ENCODE assay signal across 7 mouse cellular contexts in genomic region chr2:155382332-155382700, GRCm38 (mm10). TPM values are rescaled to one million over a fixed set of nuclear protein-coding genes. Genes with fewer than 3 reads are reported as not detected.
DNase-seq lines count a peak whose midpoint lies in the region; ATAC-seq and TF ChIP-seq lines count a peak whose summit lies in the region.

No protein-coding gene starts in this region.

- no peak for TF ChIP-seq POLR2A in limb, embryonic 14.5 days (IDR thresholded peaks at IDR 0.05; ENCODE audit: borderline replicate concordance, extremely low read depth, insufficient read depth, insufficient read length)

- H3K36me3 ChIP-seq in neural tube, embryonic 11.5 days (ENCODE audit: control insufficient read depth, insufficient read depth, low read length), result no peaks in the 10 kb centered on the region
- H3K36me3 ChIP-seq in forebrain, embryonic 10.5 days (replicated peaks), result peaks cover 24% of the 10 kb centered on the region
- H3K36me3 ChIP-seq in limb, embryonic 14.5 days (ENCODE audit: control insufficient read depth, insufficient read depth, low read length), result 0 out of 2 replicates have a peak, but pooled peaks cover 2% of the 10 kb centered on the region
- no peaks in the 10 kb centered on the region for H3K36me3 ChIP-seq in stomach, embryonic 16.5 days (ENCODE audit: control insufficient read depth, insufficient read depth, low read length)

- H3K4me1 ChIP-seq in neural tube, embryonic 11.5 days (ENCODE audit: control insufficient read depth, insufficient read depth, low read length), result peaks cover 20% of the 10 kb centered on the region
- peaks cover 50% of the 10 kb centered on the region for H3K4me1 ChIP-seq in forebrain, embryonic 10.5 days
- peaks cover 16% of the 10 kb centered on the region for H3K4me1 ChIP-seq in limb, embryonic 14.5 days (ENCODE audit: control insufficient read depth, insufficient read depth, low read length)
- peaks cover 16% of the 10 kb centered on the region; the same call in 1 of the 2 replicates for H3K4me1 ChIP-seq in stomach, embryonic 16.5 days (ENCODE audit: control insufficient read depth, insufficient read depth, low read length)

- no peak for DNase-seq in neural tube, embryonic 11.5 days (ENCODE audit: low spot score)
- DNase-seq in neural tube, embryonic 10.5 days (ENCODE audit: extremely low spot score, low spot score), result no peak
- DNase-seq in forebrain, embryonic 10.5 days (ENCODE audit: extremely low spot score, low spot score), result no peak
- no peak for DNase-seq in limb, embryonic 14.5 days (ENCODE audit: low spot score)
- no peak for DNase-seq in retina, embryonic 14.5 days (ENCODE audit: low spot score)
- DNase-seq in MN1 (ENCODE audit: low spot score), result no peak

- H3K9ac ChIP-seq in neural tube, embryonic 11.5 days (ENCODE audit: low read length), result peak overlapping the region; percentile 96
- peak overlapping the region; percentile 93 for H3K9ac ChIP-seq in limb, embryonic 14.5 days (ENCODE audit: low read depth, low read length, severe bottlenecking)
- peak overlapping the region; percentile 84 for H3K9ac ChIP-seq in stomach, embryonic 16.5 days (ENCODE audit: low read length)

- peak overlapping the region; percentile 80 for H3K4me3 ChIP-seq in neural tube, embryonic 11.5 days (ENCODE audit: low read depth, low read length)
- H3K4me3 ChIP-seq in forebrain, embryonic 10.5 days, result peak overlapping the region; percentile 79
- peak overlapping the region; percentile 96 for H3K4me3 ChIP-seq in limb, embryonic 14.5 days (replicated peaks; ENCODE audit: low read length)
- H3K4me3 ChIP-seq in stomach, embryonic 16.5 days (replicated peaks; ENCODE audit: low read length), result peak overlapping the region; percentile 81

- peak; percentile 28 for ATAC-seq in neural tube, embryonic 11.5 days (ENCODE audit: insufficient read depth, low FRiP score, low TSS enrichment)
- no peak for ATAC-seq in limb, embryonic 14.5 days (ENCODE audit: low FRiP score, low read depth)
- 0 out of 2 replicates have a peak, but pooled peaks have one; percentile 1 for ATAC-seq in stomach, embryonic 16.5 days (ENCODE audit: insufficient read depth, low FRiP score)

- no peaks in the 10 kb centered on the region for H3K9me3 ChIP-seq in neural tube, embryonic 11.5 days (ENCODE audit: control insufficient read depth, low read length)
- H3K9me3 ChIP-seq in forebrain, embryonic 10.5 days, result no peaks in the 10 kb centered on the region
- H3K9me3 ChIP-seq in limb, embryonic 14.5 days (ENCODE audit: control insufficient read depth, low read length), result no peaks in the 10 kb centered on the region
- no peaks in the 10 kb centered on the region for H3K9me3 ChIP-seq in stomach, embryonic 16.5 days (replicated peaks; ENCODE audit: control insufficient read depth, low read length)

- peak overlapping the region; percentile 98 for H3K27ac ChIP-seq in neural tube, embryonic 11.5 days (ENCODE audit: low read depth, low read length)
- peak overlapping the region; percentile 98 for H3K27ac ChIP-seq in forebrain, embryonic 10.5 days
- peak overlapping the region; percentile 98 for H3K27ac ChIP-seq in limb, embryonic 14.5 days (replicated peaks; ENCODE audit: low read depth, low read length)
- H3K27ac ChIP-seq in stomach, embryonic 16.5 days (ENCODE audit: low read length), result peak overlapping the region; percentile 96

- 28% methylated on average over 6 of the region's 6 CpGs for WGBS in neural tube, embryonic 11.5 days
- 30% methylated on average over 6 of the region's 6 CpGs for WGBS in forebrain, embryonic 10.5 days
- WGBS in limb, embryonic 14.5 days, result 22% methylated on average over 6 of the region's 6 CpGs
- 21% methylated on average over 6 of the region's 6 CpGs for WGBS in stomach, embryonic 16.5 days

- H3K27me3 ChIP-seq in neural tube, embryonic 11.5 days (ENCODE audit: control insufficient read depth, insufficient read depth, low read length), result no peaks in the 10 kb centered on the region
- peaks cover 53% of the 10 kb centered on the region for H3K27me3 ChIP-seq in forebrain, embryonic 10.5 days (ENCODE audit: poor library complexity, severe bottlenecking)
- peaks cover 3% of the 10 kb centered on the region; the same call in 1 of the 2 replicates for H3K27me3 ChIP-seq in limb, embryonic 14.5 days (ENCODE audit: control insufficient read depth, insufficient read depth, low read length)
- H3K27me3 ChIP-seq in stomach, embryonic 16.5 days (ENCODE audit: control insufficient read depth, insufficient read depth, low read length), result no peaks in the 10 kb centered on the region

- peak overlapping the region; percentile 82 for H3K4me2 ChIP-seq in neural tube, embryonic 11.5 days (ENCODE audit: low read depth)
- peak overlapping the region; percentile 84 for H3K4me2 ChIP-seq in limb, embryonic 14.5 days (replicated peaks; ENCODE audit: low read depth, low read length, severe bottlenecking)
- peak overlapping the region; percentile 63 for H3K4me2 ChIP-seq in stomach, embryonic 16.5 days (ENCODE audit: low read depth, low read length)

RNA-seq across cellular contexts. Expression of gene Trp53inp2, which starts 1.5 kb away (rescaled TPM):
- polyA plus RNA-seq in neural tube, embryonic 11.5 days (2014; fragmentation: Nextera tagmentation; extraction: Ambion mirVana), result 94.0 and 104 TPM in 2 replicates
- polyA plus RNA-seq in forebrain, embryonic 10.5 days (2016; fragmentation: Nextera tagmentation; extraction: Ambion mirVana), result 28.9 and 33.7 TPM in 2 replicates
- 26.8 and 35.7 TPM in 2 replicates for polyA plus RNA-seq in limb, embryonic 14.5 days (2012; rRNA removed)
- 15.5 and 17.6 TPM in 2 replicates for polyA plus RNA-seq in limb, embryonic 14.5 days (2014; fragmentation: Nextera tagmentation; extraction: Ambion mirVana)
- polyA plus RNA-seq in stomach, embryonic 16.5 days (2015; fragmentation: Nextera tagmentation; extraction: Ambion mirVana), result 34.0 and 49.9 TPM in 2 replicates

RNA-seq across cellular contexts. Expression of gene Pigu, which starts 25.1 kb away (rescaled TPM):
- polyA plus RNA-seq in neural tube, embryonic 11.5 days (2014; fragmentation: Nextera tagmentation; extraction: Ambion mirVana), result 56.1 and 58.0 TPM in 2 replicates
- 52.6 and 56.5 TPM in 2 replicates for polyA plus RNA-seq in forebrain, embryonic 10.5 days (2016; fragmentation: Nextera tagmentation; extraction: Ambion mirVana)
- 50.7 and 66.4 TPM in 2 replicates for polyA plus RNA-seq in limb, embryonic 14.5 days (2012; rRNA removed)
- 43.8 and 49.4 TPM in 2 replicates for polyA plus RNA-seq in limb, embryonic 14.5 days (2014; fragmentation: Nextera tagmentation; extraction: Ambion mirVana)
- polyA plus RNA-seq in stomach, embryonic 16.5 days (2015; fragmentation: Nextera tagmentation; extraction: Ambion mirVana), result 54.0 and 63.8 TPM in 2 replicates
